Mouse (Mus musculus) hindbrain, embryonic 15.5 days (tissue): ENCODE data around the gene Dtx4. TPM values are rescaled to one million over a fixed set of nuclear protein-coding genes. Genes with fewer than 3 reads are reported as not detected.

ENCODE experiments used
- ATAC-seq: fragments of 200-750 bp; cut with Nextera tagmentation; 2 replicates; pipeline ENCODE4 v1.8.0; 2017; ENCODE audit warnings: low read depth, moderate number of reproducible peaks, moderate TSS enrichment; ENCODE audit not compliant: low FRiP score
- H3K27ac ChIP-seq: fragments of 300-500 bp; sonication (generic); replicated peaks from 2 replicates; pipeline ENCODE4 v1.5.1; 2015; ENCODE audit warnings: mild to moderate bottlenecking, inconsistent platforms
- H3K27me3 ChIP-seq: fragments of 300-500 bp; sonication (generic); 2 replicates; pipeline ENCODE4 v1.6.1; 2015; ENCODE audit warnings: control low read depth, inconsistent platforms
- H3K36me3 ChIP-seq: fragments of 300-500 bp; sonication (generic); 2 replicates; pipeline ENCODE4 v1.6.1; 2015; ENCODE audit warnings: control low read depth, inconsistent platforms
- H3K4me1 ChIP-seq: fragments of 300-500 bp; sonication (generic); replicated peaks from 2 replicates; pipeline ENCODE4 v1.6.1; 2015; ENCODE audit warnings: control low read depth, inconsistent platforms
- H3K4me2 ChIP-seq: fragments of 300-500 bp; sonication (generic); 2 replicates; pipeline ENCODE4 v1.6.1; 2015; ENCODE audit warnings: moderate library complexity, mild to moderate bottlenecking, inconsistent platforms
- H3K4me3 ChIP-seq: fragments of 300-500 bp; sonication (generic); 2 replicates; pipeline ENCODE4 v1.5.1; 2015; ENCODE audit warnings: mild to moderate bottlenecking, inconsistent platforms
- H3K9ac ChIP-seq: fragments of 300-500 bp; sonication (generic); 2 replicates; pipeline ENCODE4 v1.6.1; 2015; ENCODE audit warnings: inconsistent platforms
- H3K9me3 ChIP-seq: fragments of 300-500 bp; sonication (generic); 2 replicates; pipeline ENCODE4 v1.6.1; 2016; ENCODE audit warnings: control low read depth, inconsistent platforms
- WGBS: fragments of 180-500 bp; shearing (Covaris S2); methylation state at CpG from one replicate; pipeline ENCODE4 v1.1.7; 2015; 5-methylcytosine and 5-hydroxymethylcytosine counted together
- polyA plus RNA-seq: library from polyadenylated mRNA; unstranded; fragments of >200 nt; fragmentation: Nextera tagmentation; extraction: Ambion mirVana; gene quantifications from 2 replicates; pipeline ENCODE4 v1.2.1, GENCODE M21; 2015

The Dtx4 gene
- polyA plus RNA-seq, 1 experiment from 2014 or later: 42.2 TPM

GRCm38 (mm10) chr19:12462851-12463721 lies 38.2 kb downstream of the Dtx4 start:
- peaks cover 7% of the 10 kb centered on the region for H3K36me3 ChIP-seq
- 77% methylated on average over 7 of the region's 7 CpGs for WGBS
- H3K27me3 ChIP-seq: no peaks in the 10 kb centered on the region
- no peak for ATAC-seq
- H3K4me2 ChIP-seq: no peak overlapping the region
- no peaks in the 10 kb centered on the region for H3K9me3 ChIP-seq
- no peak overlapping the region for H3K9ac ChIP-seq
- H3K27ac ChIP-seq: no peak overlapping the region
- H3K4me1 ChIP-seq: no peaks in the 10 kb centered on the region
- no peak overlapping the region for H3K4me3 ChIP-seq

GRCm38 (mm10) chr19:12460282-12461249 lies 40.7 kb downstream of the Dtx4 start, which contains the start of gene Mpeg1:
Gene Mpeg1 (plus strand): TSS chr19:12460779.
- Histone ChIP-seq H3K27ac (no peak within 1 kb of the TSS), H3K4me2 (no peak within 1 kb of the TSS), H3K27me3 (no peaks in the 10 kb centered on the region), H3K9ac (no peak within 1 kb of the TSS), H3K4me1 (no peaks in the 10 kb centered on the region), H3K9me3 (no peaks in the 10 kb centered on the region), H3K36me3 (0 out of 2 replicates have a peak, but pooled peaks cover 5% of the 10 kb centered on the region), H3K4me3 (no peak within 1 kb of the TSS)
- 84% methylated on average over 11 of the region's 11 CpGs for WGBS
- ATAC-seq: no peak

GRCm38 (mm10) chr19:12459516-12459915 lies 41.7 kb downstream of the Dtx4 start:
- no peak overlapping the region for H3K4me3 ChIP-seq
- no peaks in the 10 kb centered on the region for H3K36me3 ChIP-seq
- no peaks in the 10 kb centered on the region for H3K4me1 ChIP-seq
- ATAC-seq: no peak
- no peak overlapping the region for H3K4me2 ChIP-seq
- no peak overlapping the region for H3K27ac ChIP-seq
- H3K9me3 ChIP-seq: no peaks in the 10 kb centered on the region
- WGBS: 89% methylated on average over 4 of the region's 4 CpGs
- no peak overlapping the region for H3K9ac ChIP-seq
- H3K27me3 ChIP-seq: no peaks in the 10 kb centered on the region

- Histone ChIP-seq H3K9me3 (no peaks in the 10 kb centered on the region), H3K9ac (no peak overlapping the region), H3K4me3 (no peak overlapping the region), H3K36me3 (no peaks in the 10 kb centered on the region), H3K4me1 (no peaks in the 10 kb centered on the region), H3K4me2 (no peak overlapping the region), H3K27ac (no peak overlapping the region), H3K27me3 (no peaks in the 10 kb centered on the region)
- no peak for ATAC-seq
- WGBS: 86% methylated on average over 12 of the region's 12 CpGs
Observed at GRCm38 (mm10) chr19:12457401-12458066, 43.7 kb downstream of the Dtx4 start.

GRCm38 (mm10) chr19:12445014-12445413 lies 56.2 kb downstream of the Dtx4 start:
- no peak overlapping the region for H3K9ac ChIP-seq
- no peak for ATAC-seq
- WGBS: 81% methylated on average over 3 of the region's 3 CpGs

GRCm38 (mm10) chr19:12442560-12442959 lies 58.7 kb downstream of the Dtx4 start:
- Histone ChIP-seq H3K4me1 (no peaks in the 10 kb centered on the region), H3K9me3 (no peaks in the 10 kb centered on the region), H3K4me2 (no peak overlapping the region), H3K9ac (no peak overlapping the region), H3K36me3 (no peaks in the 10 kb centered on the region), H3K27me3 (no peaks in the 10 kb centered on the region), H3K4me3 (no peak overlapping the region), H3K27ac (no peak overlapping the region)
- ATAC-seq: no peak
- WGBS: 84% methylated on average over 4 of the region's 4 CpGs

More at GRCm38 (mm10) chr19:12445014-12445413, 56.2 kb downstream of the Dtx4 start:
- Histone ChIP-seq H3K4me2 (no peak overlapping the region), H3K9me3 (no peaks in the 10 kb centered on the region), H3K36me3 (no peaks in the 10 kb centered on the region), H3K27ac (no peak overlapping the region), H3K4me1 (no peaks in the 10 kb centered on the region), H3K4me3 (no peak overlapping the region), H3K27me3 (no peaks in the 10 kb centered on the region)

GRCm38 (mm10) chr19:12440103-12440725 lies 61.0 kb downstream of the Dtx4 start:
- Histone ChIP-seq H3K36me3 (no peaks in the 10 kb centered on the region), H3K27me3 (no peaks in the 10 kb centered on the region)
- WGBS: 75% methylated on average over 5 of the region's 5 CpGs

GRCm38 (mm10) chr19:12439581-12439980 lies 61.7 kb downstream of the Dtx4 start:
- H3K4me2 ChIP-seq: no peak overlapping the region
- H3K9me3 ChIP-seq: no peaks in the 10 kb centered on the region
- no peaks in the 10 kb centered on the region for H3K4me1 ChIP-seq
- no peak overlapping the region for H3K4me3 ChIP-seq
- ATAC-seq: no peak
- no peaks in the 10 kb centered on the region for H3K27me3 ChIP-seq
- no peak overlapping the region for H3K27ac ChIP-seq
- 57% methylated on average over 1 of the region's 1 CpGs for WGBS
- no peak overlapping the region for H3K9ac ChIP-seq
- H3K36me3 ChIP-seq: no peaks in the 10 kb centered on the region

More at GRCm38 (mm10) chr19:12440103-12440725, 61.0 kb downstream of the Dtx4 start:
- no peak overlapping the region for H3K9ac ChIP-seq
- H3K27ac ChIP-seq: no peak overlapping the region
- no peaks in the 10 kb centered on the region for H3K4me1 ChIP-seq
- H3K9me3 ChIP-seq: no peaks in the 10 kb centered on the region
- H3K4me2 ChIP-seq: no peak overlapping the region
- H3K4me3 ChIP-seq: no peak overlapping the region
- ATAC-seq: no peak

- ATAC-seq: no peak
- no peaks in the 10 kb centered on the region for H3K9me3 ChIP-seq
- H3K4me2 ChIP-seq: no peak overlapping the region
- no peak overlapping the region for H3K27ac ChIP-seq
- H3K27me3 ChIP-seq: no peaks in the 10 kb centered on the region
- no peaks in the 10 kb centered on the region for H3K4me1 ChIP-seq
- WGBS: 85% methylated on average over 4 of the region's 4 CpGs
- H3K9ac ChIP-seq: no peak overlapping the region
- H3K36me3 ChIP-seq: no peaks in the 10 kb centered on the region
- no peak overlapping the region for H3K4me3 ChIP-seq
Observed at GRCm38 (mm10) chr19:12435750-12436524, 65.3 kb downstream of the Dtx4 start.

GRCm38 (mm10) chr19:12435011-12435416 lies 66.2 kb downstream of the Dtx4 start:
- Histone ChIP-seq H3K9me3 (no peaks in the 10 kb centered on the region), H3K4me2 (no peak overlapping the region), H3K9ac (no peak overlapping the region), H3K36me3 (no peaks in the 10 kb centered on the region), H3K27ac (no peak overlapping the region), H3K27me3 (no peaks in the 10 kb centered on the region), H3K4me3 (no peak overlapping the region), H3K4me1 (no peaks in the 10 kb centered on the region)
- no peak for ATAC-seq
- 86% methylated on average over 4 of the region's 4 CpGs for WGBS

- H3K4me1 ChIP-seq: no peaks in the 10 kb centered on the region
- no peak overlapping the region for H3K4me2 ChIP-seq
- no peak overlapping the region for H3K9ac ChIP-seq
- 1% methylated on average over 2 of the region's 2 CpGs for WGBS
- H3K27me3 ChIP-seq: no peaks in the 10 kb centered on the region
- no peaks in the 10 kb centered on the region for H3K36me3 ChIP-seq
- no peak overlapping the region for H3K4me3 ChIP-seq
- 0 out of 2 replicates have a peak, but pooled peaks have one; percentile 75 for ATAC-seq
- no peaks in the 10 kb centered on the region for H3K9me3 ChIP-seq
- no peak overlapping the region for H3K27ac ChIP-seq
Observed at GRCm38 (mm10) chr19:12433033-12433432, 68.2 kb downstream of the Dtx4 start.
